In the genomic region with DNA sequence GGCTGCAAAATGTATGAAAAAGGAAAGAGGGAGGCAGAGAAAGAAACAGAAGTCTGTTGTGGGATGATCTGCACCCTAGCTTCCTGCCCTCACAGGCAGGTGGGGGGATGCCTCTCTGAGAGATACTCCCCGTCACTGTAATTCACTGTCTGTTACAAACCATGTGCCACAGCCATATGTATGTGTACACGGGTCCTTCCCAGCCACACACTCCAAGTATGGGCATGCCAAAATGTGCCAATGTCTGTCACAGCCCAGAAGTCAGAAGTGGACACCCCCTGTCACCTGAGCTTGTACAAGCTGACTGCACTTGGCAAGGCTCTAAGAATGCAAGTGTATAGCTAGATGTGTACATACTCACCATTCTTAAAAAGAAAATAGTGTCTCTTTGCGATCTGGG, we compare ENCODE assay signal across 9 mouse cellular contexts. TPM values are rescaled to one million over a fixed set of nuclear protein-coding genes. Genes with fewer than 3 reads are reported as not detected.
DNase-seq lines count a peak whose midpoint lies in the region; ATAC-seq and TF ChIP-seq lines count a peak whose summit lies in the region.
"Had no signal": no experiment of that assay in that cellular context is flagged by ENCODE, and none has a peak within 500 bp of the region (broad histone marks: within the 10 kb centered on the region; RNA-seq: fewer than 3 reads in every experiment).

No protein-coding gene starts in this region.

- peaks cover 87% of the 10 kb centered on the region for H3K27me3 ChIP-seq in kidney, embryonic 15.5 days
- H3K27me3 ChIP-seq in embryonic facial prominence, embryonic 14.5 days (replicated peaks; ENCODE audit: control insufficient read depth, insufficient read depth, low read length), result peaks cover 50% of the 10 kb centered on the region
- H3K27me3 ChIP-seq in hindbrain, embryonic 14.5 days (ENCODE audit: control insufficient read depth, insufficient read depth, low read length), result 0 out of 2 replicates have a peak, but pooled peaks cover 4% of the 10 kb centered on the region
- H3K27me3 ChIP-seq in midbrain, postnatal 0 days (ENCODE audit: insufficient read depth, low read length), result no peaks in the 10 kb centered on the region

- peaks cover 27% of the 10 kb centered on the region for H3K4me1 ChIP-seq in kidney, embryonic 15.5 days
- peaks cover 18% of the 10 kb centered on the region for H3K4me1 ChIP-seq in embryonic facial prominence, embryonic 14.5 days (ENCODE audit: control insufficient read depth, insufficient read depth, low read length)
- peaks cover 33% of the 10 kb centered on the region for H3K4me1 ChIP-seq in hindbrain, embryonic 14.5 days (replicated peaks; ENCODE audit: control insufficient read depth, insufficient read depth, low read length)
- peaks cover 3% of the 10 kb centered on the region; the same call in 1 of the 2 replicates for H3K4me1 ChIP-seq in midbrain, postnatal 0 days (ENCODE audit: insufficient read depth, low read length)

- H3K36me3 ChIP-seq in kidney, embryonic 15.5 days, result no peaks in the 10 kb centered on the region
- no peaks in the 10 kb centered on the region for H3K36me3 ChIP-seq in embryonic facial prominence, embryonic 14.5 days (ENCODE audit: control insufficient read depth, insufficient read depth, low read length)
- H3K36me3 ChIP-seq in hindbrain, embryonic 14.5 days (replicated peaks; ENCODE audit: control insufficient read depth, insufficient read depth), result no peaks in the 10 kb centered on the region
- H3K36me3 ChIP-seq in midbrain, postnatal 0 days (ENCODE audit: insufficient read depth, low read length), result no peaks in the 10 kb centered on the region
- H3K36me3 ChIP-seq: lung, embryonic 15.5 days had no signal

- no peak for DNase-seq in kidney, adult 9 months
- no peak for DNase-seq in embryonic facial prominence, embryonic 14.5 days (ENCODE audit: low spot score)
- DNase-seq in hindbrain, embryonic 14.5 days (ENCODE audit: low spot score), result peak; percentile 43
- no peak for DNase-seq in midbrain, postnatal 0 days (ENCODE audit: low spot score)
- no peak for DNase-seq in cerebellum, adult 18-20 months
- no peak for DNase-seq in thymus, postnatal 0 days (ENCODE audit: low spot score)
- no peak for DNase-seq in embryo, embryonic 11 days

- no peak for TF ChIP-seq CTCF in midbrain, postnatal 0 days (IDR thresholded peaks at IDR 0.05)

- peak overlapping the region; percentile 2; the same call in 1 of the 2 replicates for H3K4me3 ChIP-seq in kidney, embryonic 15.5 days (replicated peaks)
- H3K4me3 ChIP-seq in embryonic facial prominence, embryonic 14.5 days (ENCODE audit: low read depth, low read length), result no peak overlapping the region
- H3K4me3 ChIP-seq in hindbrain, embryonic 14.5 days (replicated peaks; ENCODE audit: low read length), result peak overlapping the region; percentile 85
- H3K4me3 ChIP-seq in midbrain, postnatal 0 days (ENCODE audit: low read depth, low read length), result peak overlapping the region; percentile 85
- H3K4me3 ChIP-seq: lung, embryonic 15.5 days had no signal

- 0 out of 2 replicates have a peak overlapping the region, but pooled peaks have one; percentile 3 for H3K4me2 ChIP-seq in kidney, embryonic 15.5 days
- H3K4me2 ChIP-seq in embryonic facial prominence, embryonic 14.5 days (ENCODE audit: low read depth, low read length), result peak overlapping the region; percentile 100
- H3K4me2 ChIP-seq in hindbrain, embryonic 14.5 days (replicated peaks), result peak overlapping the region; percentile 80
- H3K4me2 ChIP-seq in midbrain, postnatal 0 days (ENCODE audit: low read depth, low read length, poor library complexity, severe bottlenecking), result peak overlapping the region; percentile 83

- no peaks in the 10 kb centered on the region for H3K9me3 ChIP-seq in kidney, embryonic 15.5 days (replicated peaks)
- H3K9me3 ChIP-seq in embryonic facial prominence, embryonic 14.5 days (ENCODE audit: control insufficient read depth, low read length), result no peaks in the 10 kb centered on the region
- no peaks in the 10 kb centered on the region for H3K9me3 ChIP-seq in hindbrain, embryonic 14.5 days (ENCODE audit: control insufficient read depth, low read length)
- no peaks in the 10 kb centered on the region for H3K9me3 ChIP-seq in midbrain, postnatal 0 days (ENCODE audit: low read length)
- H3K9me3 ChIP-seq: lung, embryonic 15.5 days had no signal

- ATAC-seq in kidney, embryonic 15.5 days (replicated peaks; ENCODE audit: low FRiP score), result no peak
- no peak for ATAC-seq in embryonic facial prominence, embryonic 14.5 days (ENCODE audit: low read depth)
- ATAC-seq in hindbrain, embryonic 14.5 days (ENCODE audit: low FRiP score), result no peak
- ATAC-seq in midbrain, postnatal 0 days (ENCODE audit: low FRiP score), result no peak

- no peak overlapping the region for H3K9ac ChIP-seq in kidney, embryonic 15.5 days
- H3K9ac ChIP-seq in embryonic facial prominence, embryonic 14.5 days (ENCODE audit: low read depth, low read length), result no peak overlapping the region
- peak overlapping the region; percentile 94 for H3K9ac ChIP-seq in hindbrain, embryonic 14.5 days
- 0 out of 2 replicates have a peak overlapping the region, but pooled peaks have one; percentile 0 for H3K9ac ChIP-seq in midbrain, postnatal 0 days (replicated peaks; ENCODE audit: low read length, poor library complexity, severe bottlenecking)
- H3K9ac ChIP-seq: lung, embryonic 15.5 days had no signal

- 47% methylated on average over 3 of the region's 3 CpGs for WGBS in kidney, embryonic 15.5 days
- 30% methylated on average over 3 of the region's 3 CpGs for WGBS in embryonic facial prominence, embryonic 14.5 days
- 19% methylated on average over 3 of the region's 3 CpGs for WGBS in hindbrain, embryonic 14.5 days
- 29% methylated on average over 3 of the region's 3 CpGs for WGBS in midbrain, postnatal 0 days

- no peak overlapping the region for H3K27ac ChIP-seq in kidney, embryonic 15.5 days
- H3K27ac ChIP-seq in embryonic facial prominence, embryonic 14.5 days (replicated peaks; ENCODE audit: low read depth, low read length), result no peak overlapping the region
- H3K27ac ChIP-seq in hindbrain, embryonic 14.5 days, result peak overlapping the region; percentile 49
- no peak overlapping the region for H3K27ac ChIP-seq in midbrain, postnatal 0 days (ENCODE audit: low read depth, low read length)
- H3K27ac ChIP-seq: lung, embryonic 15.5 days had no signal

RNA-seq across cellular contexts. Expression of gene Plxna4, which starts 2.8 kb away (rescaled TPM):
- polyA plus RNA-seq in kidney, embryonic 15.5 days (2015; fragmentation: Nextera tagmentation; extraction: Ambion mirVana), result 1.2 and 2.0 TPM in 2 replicates
- polyA plus RNA-seq in embryonic facial prominence, embryonic 14.5 days (2014; fragmentation: Nextera tagmentation; extraction: Ambion mirVana), result 5.3 and 6.1 TPM in 2 replicates
- 24.4 and 25.7 TPM in 2 replicates for polyA plus RNA-seq in hindbrain, embryonic 14.5 days (2014; fragmentation: Nextera tagmentation; extraction: Ambion mirVana)
- 39.7 and 40.0 TPM in 2 replicates for total RNA-seq in midbrain, postnatal 0 days (2014; rRNA removed)
- polyA plus RNA-seq in midbrain, postnatal 0 days (2015; fragmentation: Nextera tagmentation; extraction: Ambion mirVana), result 7.7 and 9.6 TPM in 2 replicates
- polyA plus RNA-seq in thymus, postnatal 0 days (2015; fragmentation: Nextera tagmentation; extraction: Ambion mirVana), result 0.13 and 0.18 TPM in 2 replicates

Comparison
In these comparisons a context has a peak if more than half of its experiments do, and no peak if none do; other contexts are left out.
1. H3K4me2 ChIP-seq: peak in every context shown above with its lines; median percentile 100 in embryonic facial prominence, embryonic 14.5 days; 83 in midbrain, postnatal 0 days; 80 in hindbrain, embryonic 14.5 days; 3 in kidney, embryonic 15.5 days.
2. H3K9ac ChIP-seq: peak in hindbrain, embryonic 14.5 days (single experiment) and midbrain, postnatal 0 days (single experiment); none in kidney, embryonic 15.5 days (single experiment) and embryonic facial prominence, embryonic 14.5 days (single experiment).